Comparison of ENCODE assay signal across 13 mouse cellular contexts in the genomic region with DNA sequence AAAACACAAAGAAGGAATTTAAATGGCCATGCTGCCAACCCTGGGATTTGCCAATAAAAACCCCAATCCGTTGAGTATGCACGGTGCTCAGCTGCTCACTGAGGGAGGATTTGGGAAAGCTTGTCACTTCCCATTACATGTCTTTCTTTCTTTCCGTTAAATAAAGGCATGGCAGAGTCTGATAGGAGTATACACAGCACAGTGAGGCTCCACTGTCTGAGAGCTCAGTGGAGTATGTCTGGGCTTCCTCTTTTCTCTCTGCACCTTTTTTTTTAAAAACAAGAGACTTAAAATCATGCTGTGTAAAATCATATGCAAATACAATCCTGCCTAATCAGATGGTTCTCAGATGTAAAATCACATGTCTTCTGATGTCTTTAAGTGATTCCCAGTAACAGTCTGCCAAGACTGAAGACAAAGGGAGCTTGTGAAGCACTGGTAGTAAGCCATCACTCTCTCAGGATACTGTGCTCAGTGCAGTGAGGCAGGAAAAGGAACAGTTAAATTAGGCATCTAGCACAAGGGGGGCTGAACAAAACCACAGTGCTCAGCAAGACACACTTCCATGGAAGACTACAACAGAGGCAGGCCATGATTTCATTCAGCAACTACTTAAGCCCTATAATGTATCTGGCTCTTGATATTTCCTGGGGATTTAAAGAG. TPM values are rescaled to one million over a fixed set of nuclear protein-coding genes. Genes with fewer than 3 reads are reported as not detected.
DNase-seq lines count a peak whose midpoint lies in the region; ATAC-seq and TF ChIP-seq lines count a peak whose summit lies in the region.
"Had no signal": no experiment of that assay in that cellular context is flagged by ENCODE, and none has a peak within 500 bp of the region (broad histone marks: within the 10 kb centered on the region; RNA-seq: fewer than 3 reads in every experiment).

No protein-coding gene starts in this region.

- 70% methylated on average over 3 of the region's 3 CpGs for WGBS in embryonic facial prominence, embryonic 14.5 days
- WGBS in embryonic facial prominence, embryonic 10.5 days: 71% methylated on average over 3 of the region's 3 CpGs
- 60% methylated on average over 3 of the region's 3 CpGs for WGBS in hindbrain, embryonic 13.5 days
- WGBS in midbrain, postnatal 0 days: 10% methylated on average over 3 of the region's 3 CpGs

- peak; percentile 16 for DNase-seq in embryonic facial prominence, embryonic 14.5 days (ENCODE audit: low spot score)
- DNase-seq in embryonic facial prominence, embryonic 10.5 days (ENCODE audit: low spot score): no peak
- DNase-seq in Muller cell, postnatal 12 days (ENCODE audit: inconsistent ontology term): peak; percentile 72
- peak; percentile 60 for DNase-seq in midbrain, postnatal 0 days (ENCODE audit: low spot score)
- no peak for DNase-seq in right cerebral cortex, postnatal 36 days (ENCODE audit: low spot score in 2 of 2)
- no peak for DNase-seq in kidney, postnatal 14 days
- DNase-seq in cerebellum, postnatal 36 days: no peak
- DNase-seq: adrenal gland, postnatal 10 days; cerebellum, postnatal 10 days; right cerebral cortex, postnatal 14 days had no signal

- no peak overlapping the region for H3K9ac ChIP-seq in embryonic facial prominence, embryonic 14.5 days (ENCODE audit: low read depth, low read length)
- H3K9ac ChIP-seq in hindbrain, embryonic 13.5 days: peak overlapping the region; percentile 35; the same call in 1 of the 2 replicates
- no peak overlapping the region; the same call in 1 of the 2 replicates for H3K9ac ChIP-seq in midbrain, postnatal 0 days (replicated peaks; ENCODE audit: low read length, poor library complexity, severe bottlenecking)
- H3K9ac ChIP-seq: limb, embryonic 12.5 days; lung, embryonic 15.5 days had no signal

- no peak for ATAC-seq in embryonic facial prominence, embryonic 14.5 days (ENCODE audit: low read depth)
- ATAC-seq in hindbrain, embryonic 13.5 days (ENCODE audit: low FRiP score): peak; percentile 81
- peak; percentile 87 for ATAC-seq in midbrain, postnatal 0 days (ENCODE audit: low FRiP score)

- H3K27me3 ChIP-seq in embryonic facial prominence, embryonic 14.5 days (replicated peaks; ENCODE audit: control insufficient read depth, insufficient read depth, low read length): no peaks in the 10 kb centered on the region
- no peaks in the 10 kb centered on the region for H3K27me3 ChIP-seq in embryonic facial prominence, embryonic 10.5 days (replicated peaks; ENCODE audit: low read depth, poor library complexity, severe bottlenecking)
- no peaks in the 10 kb centered on the region for H3K27me3 ChIP-seq in hindbrain, embryonic 13.5 days
- no peaks in the 10 kb centered on the region for H3K27me3 ChIP-seq in midbrain, postnatal 0 days (ENCODE audit: insufficient read depth, low read length)
- H3K27me3 ChIP-seq: limb, embryonic 12.5 days; lung, embryonic 15.5 days had no signal

- no peaks in the 10 kb centered on the region for H3K9me3 ChIP-seq in embryonic facial prominence, embryonic 14.5 days (ENCODE audit: control insufficient read depth, low read length)
- H3K9me3 ChIP-seq in embryonic facial prominence, embryonic 10.5 days: no peaks in the 10 kb centered on the region
- no peaks in the 10 kb centered on the region for H3K9me3 ChIP-seq in hindbrain, embryonic 13.5 days
- no peaks in the 10 kb centered on the region for H3K9me3 ChIP-seq in midbrain, postnatal 0 days (ENCODE audit: low read length)
- H3K9me3 ChIP-seq: limb, embryonic 12.5 days; lung, embryonic 15.5 days had no signal

- peaks cover 33% of the 10 kb centered on the region for H3K36me3 ChIP-seq in embryonic facial prominence, embryonic 14.5 days (ENCODE audit: control insufficient read depth, insufficient read depth, low read length)
- H3K36me3 ChIP-seq in embryonic facial prominence, embryonic 10.5 days (replicated peaks): peaks cover 22% of the 10 kb centered on the region; the same call in 1 of the 2 replicates
- H3K36me3 ChIP-seq in hindbrain, embryonic 13.5 days: peaks cover 31% of the 10 kb centered on the region
- H3K36me3 ChIP-seq in midbrain, postnatal 0 days (ENCODE audit: insufficient read depth, low read length): peaks cover 9% of the 10 kb centered on the region

- H3K4me2 ChIP-seq in embryonic facial prominence, embryonic 14.5 days (ENCODE audit: low read depth, low read length): no peak overlapping the region
- H3K4me2 ChIP-seq in hindbrain, embryonic 13.5 days: no peak overlapping the region
- no peak overlapping the region for H3K4me2 ChIP-seq in midbrain, postnatal 0 days (ENCODE audit: low read depth, low read length, poor library complexity, severe bottlenecking)
- H3K4me2 ChIP-seq: limb, embryonic 12.5 days; lung, embryonic 15.5 days had no signal

- H3K4me1 ChIP-seq in embryonic facial prominence, embryonic 14.5 days (ENCODE audit: control insufficient read depth, insufficient read depth, low read length): peaks cover 2% of the 10 kb centered on the region; the same call in 1 of the 2 replicates
- H3K4me1 ChIP-seq in embryonic facial prominence, embryonic 10.5 days: no peaks in the 10 kb centered on the region
- H3K4me1 ChIP-seq in hindbrain, embryonic 13.5 days (replicated peaks): peaks cover 8% of the 10 kb centered on the region; the same call in 1 of the 2 replicates
- H3K4me1 ChIP-seq in midbrain, postnatal 0 days (ENCODE audit: insufficient read depth, low read length): no peaks in the 10 kb centered on the region
- H3K4me1 ChIP-seq: limb, embryonic 12.5 days; lung, embryonic 15.5 days had no signal

- H3K4me3 ChIP-seq in embryonic facial prominence, embryonic 14.5 days (ENCODE audit: low read depth, low read length): no peak overlapping the region
- H3K4me3 ChIP-seq in embryonic facial prominence, embryonic 10.5 days: no peak overlapping the region
- no peak overlapping the region for H3K4me3 ChIP-seq in hindbrain, embryonic 13.5 days
- no peak overlapping the region for H3K4me3 ChIP-seq in midbrain, postnatal 0 days (ENCODE audit: low read depth, low read length)
- H3K4me3 ChIP-seq: limb, embryonic 12.5 days; lung, embryonic 15.5 days had no signal

- no peak for TF ChIP-seq CTCF in midbrain, postnatal 0 days (IDR thresholded peaks at IDR 0.05)

- no peak overlapping the region for H3K27ac ChIP-seq in embryonic facial prominence, embryonic 14.5 days (replicated peaks; ENCODE audit: low read depth, low read length)
- no peak overlapping the region for H3K27ac ChIP-seq in embryonic facial prominence, embryonic 10.5 days (replicated peaks)
- peak overlapping the region; percentile 77 for H3K27ac ChIP-seq in hindbrain, embryonic 13.5 days
- peak overlapping the region; percentile 72 for H3K27ac ChIP-seq in midbrain, postnatal 0 days (ENCODE audit: low read depth, low read length)
- H3K27ac ChIP-seq: limb, embryonic 12.5 days; lung, embryonic 15.5 days had no signal

RNA-seq across cellular contexts. Expression of gene Insig2, which starts 17.5 kb away (rescaled TPM):
- 26.6 and 31.8 TPM in 2 replicates for polyA plus RNA-seq in embryonic facial prominence, embryonic 14.5 days (2014; fragmentation: Nextera tagmentation; extraction: Ambion mirVana)
- 18.6 and 21.7 TPM in 2 replicates for polyA plus RNA-seq in embryonic facial prominence, embryonic 10.5 days (2016; fragmentation: Nextera tagmentation; extraction: Ambion mirVana)
- 43.4 and 49.5 TPM in 2 replicates for polyA plus RNA-seq in hindbrain, embryonic 13.5 days (2015; fragmentation: Nextera tagmentation; extraction: Ambion mirVana)
- 22.9 and 24.3 TPM in 2 replicates for total RNA-seq in midbrain, postnatal 0 days (2014; rRNA removed)
- polyA plus RNA-seq in midbrain, postnatal 0 days (2015; fragmentation: Nextera tagmentation; extraction: Ambion mirVana): 35.7 and 44.9 TPM in 2 replicates

Comparison
In these comparisons a context has a peak if more than half of its experiments do, and no peak if none do; other contexts are left out.
1. DNase-seq: peak in embryonic facial prominence, embryonic 14.5 days (single experiment), Muller cell, postnatal 12 days (single experiment) and midbrain, postnatal 0 days (single experiment); none in embryonic facial prominence, embryonic 10.5 days (single experiment), right cerebral cortex, postnatal 36 days (0 of 2), kidney, postnatal 14 days (single experiment) and cerebellum, postnatal 36 days (0 of 2).
2. H3K27ac ChIP-seq: peak in hindbrain, embryonic 13.5 days (single experiment) and midbrain, postnatal 0 days (single experiment); none in embryonic facial prominence, embryonic 14.5 days (single experiment) and embryonic facial prominence, embryonic 10.5 days (single experiment).